Mouse (Mus musculus): Measurements from ENCODE around the gene Aldoart2.
"Not testable (repeated sequence)": the region's sequence is repeated elsewhere in the genome, so short reads cannot be mapped to it uniquely, and the experiment has no call there.

The Aldoart2 gene

GRCm38 (mm10) chr12:55573794-55574193 lies 8.8 kb downstream of the Aldoart2 start:
- DNase-seq (ENCODE audit: low spot score) = no peak

GRCm38 (mm10) chr12:55586936-55587335 lies 21.9 kb downstream of the Aldoart2 start:
- not testable (repeated sequence) for DNase-seq (ENCODE audit: low spot score)

GRCm38 (mm10) chr12:55598537-55598886 lies 33.5 kb downstream of the Aldoart2 start:
- DNase-seq (ENCODE audit: low spot score) = no peak

- DNase-seq (ENCODE audit: low spot score) = peak; percentile 42
Measured at GRCm38 (mm10) chr12:55598887-55599561, 34.0 kb downstream of the Aldoart2 start, which contains the start of gene Insm2. Insm2 (plus strand) TSS chr12:55599427.

GRCm38 (mm10) chr12:55599639-55600502 lies 34.8 kb downstream of the Aldoart2 start:
- DNase-seq (ENCODE audit: low spot score) = peak; percentile 71

- no peak for DNase-seq (ENCODE audit: low spot score)
Measured at GRCm38 (mm10) chr12:55600503-55600994, 35.5 kb downstream of the Aldoart2 start.

GRCm38 (mm10) chr12:55604411-55604810 lies 39.4 kb downstream of the Aldoart2 start:
- DNase-seq (ENCODE audit: low spot score) = no peak

- no peak for DNase-seq (ENCODE audit: low spot score)
Measured at GRCm38 (mm10) chr12:55607902-55608301, 42.9 kb downstream of the Aldoart2 start.

- DNase-seq (ENCODE audit: low spot score) = no peak
Measured at GRCm38 (mm10) chr12:55610812-55611211, 45.8 kb downstream of the Aldoart2 start.

All from testis, postnatal 14 days (tissue).